Mouse (Mus musculus) stomach, postnatal 0 days (tissue): ENCODE results near the gene 4930415O20Rik.

Experiments
- CTCF ChIP-seq: IDR thresholded peaks from 2 replicates; pipeline ENCODE4 v1.5.1; 2016; ENCODE audit warnings: antibody characterized with exemption, low read depth, mild to moderate bottlenecking, moderate library complexity
- EP300 ChIP-seq: optimal IDR thresholded peaks from 2 replicates; pipeline ENCODE3; 2016; ENCODE audit warnings: antibody characterized with exemption

DNA sequence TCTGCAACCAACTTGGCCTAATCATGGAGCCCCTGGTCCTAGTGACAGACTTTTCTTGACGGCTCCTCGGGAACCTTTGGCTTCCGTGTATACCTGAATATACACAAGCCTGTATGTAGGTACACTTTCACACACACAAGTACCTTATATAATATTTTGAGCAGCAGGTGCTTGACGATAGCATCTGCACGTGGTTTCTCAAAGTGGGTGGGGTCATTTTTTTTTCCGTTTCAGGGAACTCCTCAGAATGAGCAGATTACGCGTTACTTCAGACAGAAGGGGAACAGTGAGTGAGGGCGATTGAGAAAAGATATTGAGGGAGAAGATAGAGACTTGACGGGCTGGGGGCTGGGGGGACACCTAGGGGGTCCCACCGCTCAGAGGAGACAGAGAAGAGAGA is 16.9 kb downstream of the 4930415O20Rik start:
- TF ChIP-seq CTCF (no peak), EP300 (no peak)
